Mouse (Mus musculus) cerebellum, adult 2 months (tissue): ENCODE data around the gene Grk3.

Experiments
- CTCF ChIP-seq: fragments of 200-500 bp; IDR thresholded peaks from 2 replicates; pipeline ENCODE4 v1.5.1; 2011; ENCODE audit warnings: low read depth, mild to moderate bottlenecking, control low read depth, low read length, moderate library complexity, borderline replicate concordance; ENCODE audit not compliant: insufficient read depth
- POLR2A ChIP-seq: fragments of 200-500 bp; IDR thresholded peaks from 2 replicates; pipeline ENCODE4 v1.6.1; 2011; ENCODE audit warnings: low read length, control low read depth, borderline replicate concordance; ENCODE audit not compliant: insufficient read depth

- no peak for TF ChIP-seq CTCF
- no peak for TF ChIP-seq POLR2A
Observed at GRCm38 (mm10) chr5:112868620-112869019, 147.0 kb downstream of the Grk3 start.
